Mouse (Mus musculus) spleen, adult 2 months (tissue): Measurements from ENCODE around the gene Per1. TPM values are rescaled to one million over a fixed set of nuclear protein-coding genes. Genes with fewer than 3 reads are reported as not detected.
A peak's percentile ranks its signal among the peaks of the same experiment; 100 is the strongest.

Source experiments
- DNase-seq, 2 experiments: peaks; one replicate each; pipeline versions ENCODE4 v3.0.0 to v3.0.0-alpha.2; 2012 to 2021; ENCODE audit warnings: low spot score in 2 of 2, low read depth in 1 of 2
- H3K27ac ChIP-seq: fragments of 200-500 bp; 2 replicates; pipeline ENCODE4 v1.5.1; 2012; ENCODE audit warnings: low read length, inconsistent platforms; ENCODE audit not compliant: insufficient read depth
- H3K27me3 ChIP-seq: fragments of 200-500 bp; 2 replicates; pipeline ENCODE4 v1.6.1; 2012; ENCODE audit warnings: mild to moderate bottlenecking, moderate library complexity, low read length, inconsistent platforms; ENCODE audit not compliant: control insufficient read depth, insufficient read depth
- H3K36me3 ChIP-seq: fragments of 200-500 bp; 2 replicates; pipeline ENCODE4 v1.6.1; 2012; ENCODE audit warnings: mild to moderate bottlenecking, low read length, inconsistent platforms; ENCODE audit not compliant: control insufficient read depth, insufficient read depth
- H3K4me1 ChIP-seq: fragments of 200-500 bp; 2 replicates; pipeline ENCODE4 v1.6.1; 2011; ENCODE audit warnings: inconsistent platforms; ENCODE audit not compliant: control insufficient read depth, insufficient read depth, insufficient read length
- H3K4me3 ChIP-seq: fragments of 200-500 bp; 2 replicates; pipeline ENCODE4 v1.5.1; 2011; ENCODE audit warnings: mild to moderate bottlenecking, inconsistent platforms; ENCODE audit not compliant: insufficient read depth, insufficient read length; ENCODE audit errors: extremely low read depth
- CTCF ChIP-seq: fragments of 200-500 bp; IDR thresholded peaks from 2 replicates; pipeline ENCODE4 v1.5.1; 2011; ENCODE audit warnings: mild to moderate bottlenecking, inconsistent platforms; ENCODE audit not compliant: insufficient read depth, insufficient read length, insufficient replicate concordance; ENCODE audit errors: extremely low read depth
- POLR2A ChIP-seq: fragments of 200-500 bp; IDR thresholded peaks from 2 replicates; pipeline ENCODE4 v1.6.1; 2011; ENCODE audit warnings: low read depth, low read length, inconsistent platforms
- WGBS: fragments of 180-500 bp; shearing (Covaris S2); methylation state at CpG from one replicate; pipeline ENCODE4 v1.1.7; 2018; 5-methylcytosine and 5-hydroxymethylcytosine counted together
- polyA plus RNA-seq: library from polyadenylated mRNA; depleted of rRNA; stranded (reverse); fragments of >200 nt; gene quantifications from 2 replicates; pipeline ENCODE4 v1.2.3, GENCODE M21; 2012

Per1 gene
- polyA plus RNA-seq, 1 experiment, result 23.3 TPM

DNA sequence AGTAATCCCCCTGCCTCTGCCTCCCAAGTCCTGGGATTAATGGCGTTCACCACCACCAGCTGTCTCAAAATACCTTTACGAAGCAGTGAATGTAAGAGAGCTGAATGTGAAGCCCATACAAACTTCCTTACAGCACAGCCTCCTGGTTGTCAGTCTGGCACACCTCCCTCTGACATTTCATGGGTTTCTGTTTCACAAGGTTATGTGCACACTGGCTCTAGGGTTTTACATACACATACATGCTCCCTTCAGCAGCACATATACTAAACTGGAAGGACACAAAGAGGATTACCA is 20.3 kb upstream of the Per1 start:
- no peak for TF ChIP-seq CTCF
- no peak for TF ChIP-seq POLR2A
- Histone ChIP-seq H3K36me3 (no peaks in the 10 kb centered on the region), H3K4me1 (peaks cover 9% of the 10 kb centered on the region; the same call in 1 of the 2 replicates), H3K27ac (no peak overlapping the region), H3K4me3 (no peak overlapping the region), H3K27me3 (no peaks in the 10 kb centered on the region)
- WGBS, result 81% methylated on average over 2 of the region's 2 CpGs
- no peak for DNase-seq

DNA sequence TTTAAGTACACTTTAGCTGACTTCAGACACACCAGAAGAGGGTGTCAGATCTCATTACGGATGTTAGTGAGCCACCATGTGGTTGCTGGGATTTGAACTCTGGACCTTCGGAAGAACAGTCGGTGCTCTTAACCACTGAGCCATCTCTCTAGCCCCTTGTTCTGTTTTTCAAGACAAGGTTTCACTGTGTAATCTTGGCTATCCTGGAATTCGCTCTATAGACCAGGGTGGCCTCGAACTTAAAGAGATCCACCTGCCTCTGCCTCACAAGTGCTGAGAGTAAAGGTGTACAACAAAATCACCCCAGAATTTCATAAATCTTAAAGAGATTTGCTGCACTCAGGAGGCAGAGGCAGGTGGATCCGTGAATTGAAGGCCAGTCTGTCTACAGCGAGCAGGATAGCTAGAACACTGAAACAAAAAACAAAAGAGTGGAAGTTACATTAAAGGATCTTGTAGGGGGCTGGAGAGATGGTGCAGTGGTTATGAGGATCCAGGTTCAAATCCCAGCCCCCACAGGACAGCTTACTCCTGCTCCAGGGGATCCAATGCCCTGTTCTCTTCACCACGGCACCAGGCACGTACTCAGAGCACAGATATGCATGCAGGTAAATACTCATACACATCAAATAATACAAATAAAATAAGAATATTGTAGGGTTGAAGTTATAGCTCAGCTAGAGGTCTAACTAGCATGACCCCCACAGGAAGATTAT is 19.1 kb upstream of the Per1 start:
- no peaks in the 10 kb centered on the region for H3K36me3 ChIP-seq
- peaks cover 9% of the 10 kb centered on the region; the same call in 1 of the 2 replicates for H3K4me1 ChIP-seq
- H3K27me3 ChIP-seq, result no peaks in the 10 kb centered on the region
- H3K4me3 ChIP-seq, result no peak overlapping the region
- TF ChIP-seq CTCF (no peak), POLR2A (no peak)
- H3K27ac ChIP-seq, result no peak overlapping the region
- 74% methylated on average over 9 of the region's 9 CpGs for WGBS
- DNase-seq, result no peak

DNA sequence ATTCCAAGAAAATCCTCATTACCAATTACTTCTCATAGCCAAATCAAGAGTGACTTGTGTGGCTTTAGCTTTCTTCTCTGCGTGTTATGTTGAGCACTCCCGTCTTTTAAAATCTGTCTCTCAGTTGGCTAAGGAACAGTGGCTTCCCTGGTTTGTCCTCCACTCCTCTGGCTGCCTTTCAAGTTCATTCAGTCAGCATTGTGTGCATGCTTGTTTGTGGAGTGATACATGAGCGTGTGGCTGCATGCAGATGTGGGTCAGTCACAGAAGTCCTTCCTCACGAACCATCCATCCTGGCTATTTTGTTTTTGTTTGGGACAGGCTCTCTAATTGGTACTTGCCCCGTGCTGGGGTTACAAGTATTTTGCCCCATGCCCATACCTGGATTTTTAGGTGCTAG is 18.4 kb upstream of the Per1 start:
- peaks cover 9% of the 10 kb centered on the region; the same call in 1 of the 2 replicates for H3K4me1 ChIP-seq
- no peaks in the 10 kb centered on the region for H3K36me3 ChIP-seq
- H3K27ac ChIP-seq, result no peak overlapping the region
- H3K27me3 ChIP-seq, result no peaks in the 10 kb centered on the region
- no peak for DNase-seq
- no peak overlapping the region for H3K4me3 ChIP-seq
- TF ChIP-seq CTCF, result no peak
- TF ChIP-seq POLR2A, result no peak
- WGBS, result 90% methylated on average over 5 of the region's 5 CpGs

DNA sequence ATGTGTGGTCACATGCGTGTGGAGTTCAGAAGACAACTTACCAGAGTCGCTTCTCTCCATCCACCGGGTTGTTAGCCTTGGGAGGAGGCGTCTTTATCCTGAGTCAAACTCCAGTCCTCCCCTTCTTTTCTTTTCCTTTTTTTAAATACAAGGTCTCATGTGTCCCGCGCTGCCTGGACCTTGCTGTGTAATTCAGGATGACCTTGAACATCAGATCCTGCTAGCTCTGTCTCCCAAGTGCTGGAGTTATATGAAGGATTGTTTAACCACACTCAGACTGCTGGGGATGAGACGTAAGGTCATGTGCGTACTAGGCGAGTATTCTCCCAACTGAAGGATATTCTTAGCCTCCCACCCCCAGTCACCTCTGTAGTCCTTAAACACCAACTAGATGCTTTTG is 17.7 kb upstream of the Per1 start:
- DNase-seq, result no peak
- Histone ChIP-seq H3K27me3 (no peaks in the 10 kb centered on the region), H3K27ac (no peak overlapping the region), H3K4me3 (no peak overlapping the region), H3K4me1 (peaks cover 9% of the 10 kb centered on the region; the same call in 1 of the 2 replicates), H3K36me3 (no peaks in the 10 kb centered on the region)
- 90% methylated on average over 9 of the region's 9 CpGs for WGBS
- TF ChIP-seq POLR2A, result no peak
- TF ChIP-seq CTCF, result no peak

DNA sequence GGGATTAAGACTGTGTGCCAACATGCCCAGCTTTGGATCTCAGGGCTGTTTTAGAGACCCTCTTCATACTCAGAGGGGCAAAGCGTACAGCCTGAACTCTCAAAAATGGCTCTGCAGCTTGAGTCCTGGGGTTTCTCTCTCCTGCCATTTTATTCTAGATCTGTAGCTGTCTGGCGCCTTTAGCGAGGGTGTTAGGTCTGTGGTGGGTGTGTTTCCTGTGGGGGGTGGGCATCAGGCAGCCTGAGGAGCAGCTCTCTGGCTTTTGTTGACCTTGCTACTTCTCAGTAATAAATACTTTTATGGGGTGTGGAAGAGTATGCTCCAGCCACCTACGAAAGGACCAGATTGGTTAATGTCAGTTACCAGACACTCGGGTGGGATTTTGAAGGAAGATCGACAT is 17.0 kb upstream of the Per1 start:
- Histone ChIP-seq H3K4me1 (peaks cover 9% of the 10 kb centered on the region; the same call in 1 of the 2 replicates), H3K4me3 (no peak overlapping the region), H3K36me3 (no peaks in the 10 kb centered on the region), H3K27ac (peak overlapping the region; percentile 11; the same call in 1 of the 2 replicates), H3K27me3 (no peaks in the 10 kb centered on the region)
- no peak for TF ChIP-seq CTCF
- TF ChIP-seq POLR2A, result no peak
- no peak for DNase-seq
- WGBS, result 82% methylated on average over 6 of the region's 6 CpGs

DNA sequence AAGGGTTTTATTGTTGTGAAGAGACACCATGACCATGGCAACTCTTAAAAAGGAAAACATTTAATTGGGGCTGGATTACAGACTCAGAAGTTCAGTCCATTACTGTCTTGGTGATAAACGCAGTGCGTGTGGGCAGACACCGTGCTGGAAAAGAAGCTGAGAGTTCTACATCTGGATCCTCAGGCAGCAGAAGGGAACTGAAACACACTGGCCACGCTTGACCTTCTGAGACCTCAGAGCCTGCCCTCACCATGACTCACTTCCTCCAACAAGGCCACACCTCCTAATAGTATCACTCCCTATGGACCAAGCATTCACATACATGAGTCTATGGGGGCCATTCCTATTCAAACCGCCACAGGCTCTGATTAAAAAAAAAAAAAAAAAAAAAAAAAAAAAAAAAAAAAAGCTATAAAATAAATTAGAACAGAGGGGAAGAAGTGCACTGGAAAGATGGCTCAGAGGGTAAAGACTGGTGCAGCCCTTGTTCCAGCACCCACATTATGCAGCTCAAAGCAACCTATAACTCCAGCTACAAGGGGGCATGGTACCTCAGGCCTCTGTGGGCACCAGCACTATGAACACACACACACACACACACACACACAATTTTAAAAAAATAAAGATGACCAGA is 16.1 kb upstream of the Per1 start:
- Histone ChIP-seq H3K4me3 (no peak overlapping the region), H3K36me3 (no peaks in the 10 kb centered on the region), H3K27ac (no peak overlapping the region), H3K4me1 (peaks cover 9% of the 10 kb centered on the region; the same call in 1 of the 2 replicates), H3K27me3 (no peaks in the 10 kb centered on the region)
- peak; percentile 64 to 65 for DNase-seq
- no peak for TF ChIP-seq CTCF
- TF ChIP-seq POLR2A, result no peak
- WGBS, result 23% methylated on average over 5 of the region's 5 CpGs

DNA sequence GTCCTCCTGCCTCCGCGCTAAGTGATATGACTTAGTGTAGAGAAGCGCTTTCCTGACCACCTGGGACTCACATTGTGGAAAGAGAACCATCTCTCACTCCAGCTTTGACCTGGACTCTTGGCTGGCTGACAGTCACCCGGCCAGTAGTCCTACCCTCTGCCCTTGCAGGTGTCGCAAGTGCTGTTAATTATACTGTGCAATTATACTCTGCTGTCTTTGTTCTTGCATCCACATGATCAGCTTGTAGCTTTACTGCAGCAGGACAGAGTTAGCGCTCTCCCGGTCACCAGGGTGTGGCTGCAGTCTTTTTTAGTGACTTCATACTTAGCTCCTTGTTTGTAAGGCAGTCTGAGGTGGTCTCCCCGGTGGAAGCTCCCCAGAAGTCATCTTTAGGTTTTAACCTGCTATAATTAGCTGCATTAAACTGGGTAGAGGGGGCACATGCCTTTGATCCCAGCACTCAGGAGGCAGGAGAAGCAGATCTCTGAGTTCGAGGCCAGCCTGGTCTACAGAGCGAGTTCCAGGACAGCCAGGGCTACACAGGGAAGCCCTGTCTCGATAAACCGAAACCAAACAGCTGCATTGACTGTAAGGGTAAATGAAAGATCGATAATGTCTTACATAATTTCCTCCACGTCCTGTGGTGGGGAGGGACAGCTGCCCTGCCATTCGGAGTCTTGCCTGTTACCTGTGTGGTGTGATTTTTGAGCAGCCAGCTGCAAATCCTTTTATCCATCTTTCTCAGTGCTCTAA is 14.7 kb upstream of the Per1 start:
- H3K4me1 ChIP-seq, result peaks cover 9% of the 10 kb centered on the region; the same call in 1 of the 2 replicates
- DNase-seq, result no peak
- WGBS, result 85% methylated on average over 15 of the region's 15 CpGs
- no peak overlapping the region for H3K4me3 ChIP-seq
- no peaks in the 10 kb centered on the region for H3K36me3 ChIP-seq
- H3K27ac ChIP-seq, result no peak overlapping the region
- TF ChIP-seq POLR2A (no peak), CTCF (no peak)
- H3K27me3 ChIP-seq, result no peaks in the 10 kb centered on the region
